Mouse (Mus musculus) Patski (cell line): ENCODE results near the gene Obscn. TPM values are rescaled to one million over a fixed set of nuclear protein-coding genes. Genes with fewer than 3 reads are reported as not detected.

Experiments
- ATAC-seq: fragments of 100-300 bp; one replicate; pipeline ENCODE4 v1.8.0; 2021
- CTCF ChIA-PET: fragments of 350-600 bp; sonication (Branson Sonifier 250); formaldehyde crosslinking; loops from one replicate; lab custom pipeline; 2022; ENCODE audit warnings: inconsistent platforms; lab: Charles Lee
- POLR2A ChIA-PET: fragments of 350-600 bp; sonication (Branson Sonifier 250); formaldehyde crosslinking; loops from one replicate; lab custom pipeline; 2022; ENCODE audit warnings: antibody characterized with exemption, inconsistent platforms; lab: Charles Lee
- DNase-seq: peaks from one replicate; pipeline ENCODE4 v3.0.0-alpha.2; 2011; ENCODE audit warnings: low read depth, low spot score
- H3K27me3 ChIP-seq: fragments of 371-371 bp; one replicate; pipeline ENCODE4 v1.5.1; 2021
- CTCF ChIP-seq: fragments of 100-300 bp; IDR thresholded peaks from one replicate; pipeline ENCODE4 v1.5.1; 2021
- in situ Hi-C: fragments of 300-500 bp; cut with MboI; formaldehyde crosslinking; loops from 3 replicates; pipeline ENCODE4 v1.11.1; 2018; ENCODE audit warnings: low pct_unique_long_range_greater_than_20kb, mixed read lengths
- polyA plus RNA-seq: library from polyadenylated mRNA; unstranded; gene quantifications from one replicate; pipeline ENCODE4 v1.2.3, GENCODE M21; 2021

Gene Obscn
- 0.06 TPM for polyA plus RNA-seq

DNA sequence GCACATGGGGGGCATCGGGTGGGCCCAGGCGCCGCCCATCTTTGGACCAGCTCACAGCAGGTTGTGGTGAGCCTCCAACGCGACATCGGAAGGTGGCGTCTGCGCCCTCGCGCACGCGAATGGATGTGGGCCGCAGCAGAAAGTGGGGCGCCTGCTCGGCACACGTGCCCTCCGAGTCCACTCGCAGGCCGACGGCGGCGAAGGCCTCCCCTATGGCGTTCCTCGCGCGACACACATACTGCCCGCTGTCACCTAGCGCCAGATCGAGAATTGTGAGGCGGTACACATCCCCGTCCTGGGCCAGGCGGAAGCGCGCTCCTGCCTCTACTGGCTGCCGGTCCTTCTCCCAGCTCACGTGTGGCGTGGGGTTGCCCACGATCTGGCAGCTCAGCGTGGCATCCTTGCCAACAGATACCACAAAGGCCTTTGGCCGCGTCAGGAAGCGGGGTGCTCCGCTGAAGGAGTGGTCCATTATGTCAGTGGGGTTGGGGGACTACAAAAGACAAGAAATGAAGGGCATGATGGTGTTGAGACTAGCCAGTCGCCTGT is at the start of gene Obscn:
TSS of gene Obscn (minus strand) at position 499 of the 549 bp plus-strand sequence.
- H3K27me3 ChIP-seq = peaks cover 15% of the 10 kb centered on the region
- in situ Hi-C loops = no loop called here
- CTCF ChIA-PET = no interaction called here
- no peak for TF ChIP-seq CTCF
- DNase-seq (no peak), ATAC-seq (no peak)
- POLR2A ChIA-PET = no interaction called here

- no peaks in the 10 kb centered on the region for H3K27me3 ChIP-seq
- ChIA-PET POLR2A (no interaction called here), CTCF (interaction anchor here (1.0 to 1.2 kb wide), 3 partner anchors 12 to 87 kb away, joined by 3 to 4 read pairs (median 3); no protein-coding TSS in a partner anchor)
- ATAC-seq (no peak), DNase-seq (no peak)
- TF ChIP-seq CTCF = no peak
- in situ Hi-C loops = no loop called here
Measured at GRCm38 (mm10) chr11:59185490-59185889, 49.3 kb upstream of the Obscn start.

DNA sequence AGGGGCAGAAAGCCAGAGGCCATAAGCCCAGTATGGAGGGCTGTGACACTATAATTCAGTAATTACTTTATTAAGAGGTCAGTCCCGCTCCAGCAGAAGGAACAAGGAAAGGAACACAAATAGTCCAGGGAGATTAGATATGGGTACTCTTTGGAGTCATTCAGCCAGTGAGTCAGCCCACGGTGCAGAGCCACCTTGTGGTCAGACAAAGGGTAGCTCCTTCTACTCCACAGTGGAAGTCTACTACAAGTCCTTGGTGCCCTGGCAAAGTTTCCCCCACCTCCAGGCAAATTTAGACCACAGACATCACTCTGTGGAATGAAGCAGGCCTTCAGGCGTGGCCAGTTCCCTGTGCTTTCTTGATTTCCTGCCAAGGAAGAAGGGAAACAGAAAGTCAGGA is 47.6 kb upstream of the Obscn start:
- in situ Hi-C loops = loop anchor here (5.0 kb wide), 1 partner anchor 82 kb away; no protein-coding TSS in a partner anchor
- ATAC-seq = peak; percentile 78
- H3K27me3 ChIP-seq = no peaks in the 10 kb centered on the region
- ChIA-PET CTCF (interaction anchor here (1.2 to 1.9 kb wide), 4 partner anchors 10 to 32 kb away, joined by 3 to 8 read pairs (median 4); no protein-coding TSS in a partner anchor), POLR2A (interaction anchor here (1.3 kb wide), 1 partner anchor 10 kb away, joined by 3 read pairs; no protein-coding TSS in a partner anchor)
- TF ChIP-seq CTCF = no peak
- DNase-seq = no peak

GRCm38 (mm10) chr11:59182864-59183331 is 46.7 kb upstream of the Obscn start, which contains the start of gene Gjc2:
Gene Gjc2 (minus strand): TSS chr11:59183213.
- in situ Hi-C loops = loop anchor here (5.0 kb wide), 1 partner anchor 81 kb away; no protein-coding TSS in a partner anchor
- DNase-seq (no peak), ATAC-seq (no peak)
- CTCF ChIA-PET = interaction anchor here (0.9 to 1.9 kb wide), 5 partner anchors 9 to 31 kb away, joined by 3 to 8 read pairs (median 5); partner anchors contain the start of gene Iba57
- TF ChIP-seq CTCF = no peak
- POLR2A ChIA-PET = interaction anchor here (1.3 kb wide), 1 partner anchor 9 kb away, joined by 3 read pairs; no protein-coding TSS in a partner anchor
- peaks cover under 1% of the 10 kb centered on the region for H3K27me3 ChIP-seq

- ATAC-seq = no peak
- in situ Hi-C loops = no loop called here
- ChIA-PET CTCF (no interaction called here), POLR2A (no interaction called here)
- peaks cover 36% of the 10 kb centered on the region for H3K27me3 ChIP-seq
- no peak for TF ChIP-seq CTCF
- DNase-seq = no peak
Measured at GRCm38 (mm10) chr11:59176921-59177320, 40.7 kb upstream of the Obscn start.

DNA sequence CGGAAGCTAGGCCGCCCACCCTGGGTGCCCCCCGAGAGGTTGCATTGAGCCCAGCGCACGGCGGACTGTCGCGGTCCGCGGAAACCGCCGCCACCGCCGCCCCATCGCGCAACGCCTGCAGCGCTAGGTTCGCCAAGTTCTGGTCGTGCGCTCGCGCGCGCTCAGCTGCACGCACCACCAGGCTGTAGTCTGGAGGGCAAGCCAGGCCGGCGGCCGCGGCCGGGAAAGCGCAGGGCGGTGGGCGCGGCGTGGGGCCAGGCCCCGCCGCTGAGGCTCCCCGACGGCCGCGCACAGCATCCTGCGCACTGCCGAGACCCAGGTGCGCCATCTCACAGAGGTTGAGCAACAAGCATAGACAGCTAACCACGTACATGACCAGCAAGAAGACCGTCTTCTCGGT is 40.3 kb upstream of the Obscn start:
- POLR2A ChIA-PET = no interaction called here
- no peak for TF ChIP-seq CTCF
- no peak for DNase-seq
- peaks cover 36% of the 10 kb centered on the region for H3K27me3 ChIP-seq
- CTCF ChIA-PET = no interaction called here
- in situ Hi-C loops = no loop called here
- ATAC-seq = no peak

- in situ Hi-C loops = no loop called here
- peaks cover 36% of the 10 kb centered on the region for H3K27me3 ChIP-seq
- no peak for TF ChIP-seq CTCF
- no peak for DNase-seq
- ATAC-seq = no peak
- CTCF ChIA-PET = interaction anchor here (1.4 to 1.5 kb wide), 2 partner anchors 9 to 22 kb away, joined by 3 to 8 read pairs; partner anchors contain the start of gene Gjc2
- POLR2A ChIA-PET = interaction anchor here (0.6 to 0.9 kb wide), 2 partner anchors 9 to 11 kb away, joined by 3 to 5 read pairs; partner anchors contain the start of genes Gjc2 and Iba57
Measured at GRCm38 (mm10) chr11:59174189-59174838, 38.1 kb upstream of the Obscn start.

DNA sequence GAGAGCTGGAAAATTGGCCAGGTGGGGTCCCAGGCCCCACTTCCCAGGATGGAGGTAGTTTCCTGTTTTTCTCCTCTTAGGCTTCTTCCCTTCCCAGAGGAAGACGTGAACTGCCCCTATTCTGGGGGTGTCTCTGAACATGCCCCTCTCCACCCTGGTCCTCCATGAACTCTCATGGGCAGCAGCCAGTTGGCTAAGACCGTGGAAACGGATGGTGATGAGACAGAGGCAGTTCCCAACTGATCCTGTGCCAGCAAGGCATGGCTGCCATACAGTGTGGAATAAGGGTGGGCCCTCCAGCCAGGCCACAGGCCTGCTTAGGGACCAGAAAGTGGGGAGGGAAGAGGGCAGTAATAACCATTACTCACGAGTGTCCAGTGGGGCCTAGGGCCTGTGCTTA is 34.3 kb upstream of the Obscn start:
- ChIA-PET CTCF (no interaction called here), POLR2A (no interaction called here)
- H3K27me3 ChIP-seq = peaks cover 15% of the 10 kb centered on the region
- TF ChIP-seq CTCF = no peak
- DNase-seq (no peak), ATAC-seq (no peak)
- in situ Hi-C loops = no loop called here

GRCm38 (mm10) chr11:59169807-59170206 is 33.6 kb upstream of the Obscn start:
- CTCF ChIA-PET = interaction anchor here (1.2 kb wide), 1 partner anchor 11 kb away, joined by 5 read pairs; no protein-coding TSS in a partner anchor
- in situ Hi-C loops = no loop called here
- no peak for TF ChIP-seq CTCF
- POLR2A ChIA-PET = no interaction called here
- H3K27me3 ChIP-seq = peaks cover 8% of the 10 kb centered on the region
- DNase-seq (no peak), ATAC-seq (no peak)

GRCm38 (mm10) chr11:59165616-59166241 is 29.5 kb upstream of the Obscn start:
- no peak for ATAC-seq
- in situ Hi-C loops = no loop called here
- POLR2A ChIA-PET = no interaction called here
- DNase-seq = no peak
- no peaks in the 10 kb centered on the region for H3K27me3 ChIP-seq
- no peak for TF ChIP-seq CTCF
- CTCF ChIA-PET = interaction anchor here (0.6 to 1.5 kb wide), 2 partner anchors 17 to 67 kb away, joined by 3 to 4 read pairs; partner anchors contain the start of gene Gjc2
